Mouse (Mus musculus) thymus, postnatal 4 days (tissue): ENCODE measurements around the gene Stoml2.
"Not testable (repeated sequence)": the region's sequence is repeated elsewhere in the genome, so short reads cannot be mapped to it uniquely, and the experiment has no call there.

ENCODE experiments used
- DNase-seq: peaks from one replicate; pipeline ENCODE4 v3.0.0; 2021

The Stoml2 gene

GRCm38 (mm10) chr4:43001272-43001671 is 30.2 kb downstream of the Stoml2 start:
- DNase-seq = no peak

- peak; percentile 98 for DNase-seq
These were observed 31.1 kb downstream of the Stoml2 start, which contains the start of gene Vcp for GRCm38 (mm10) chr4:43000141-43000986. Gene Vcp, minus strand, starts transcription at chr4:43000507.

GRCm38 (mm10) chr4:42999451-43000140 is 31.9 kb downstream of the Stoml2 start:
- DNase-seq = peak; percentile 81

- DNase-seq = no peak
These were observed 33.5 kb downstream of the Stoml2 start for GRCm38 (mm10) chr4:42998022-42998421.

GRCm38 (mm10) chr4:42988296-42988695 is 43.2 kb downstream of the Stoml2 start:
- DNase-seq = no peak

- DNase-seq = not testable (repeated sequence)
These were observed 51.0 kb downstream of the Stoml2 start for GRCm38 (mm10) chr4:42980467-42980866.

- no peak for DNase-seq
These were observed 53.4 kb downstream of the Stoml2 start for GRCm38 (mm10) chr4:42978062-42978461.
